Mouse (Mus musculus): ENCODE measurements around the gene Sytl1. TPM values are rescaled to one million over a fixed set of nuclear protein-coding genes. Genes with fewer than 3 reads are reported as not detected.

Gene Sytl1
- polyA plus RNA-seq, 1 experiment from 2014 or later: 1.4 TPM

DNA sequence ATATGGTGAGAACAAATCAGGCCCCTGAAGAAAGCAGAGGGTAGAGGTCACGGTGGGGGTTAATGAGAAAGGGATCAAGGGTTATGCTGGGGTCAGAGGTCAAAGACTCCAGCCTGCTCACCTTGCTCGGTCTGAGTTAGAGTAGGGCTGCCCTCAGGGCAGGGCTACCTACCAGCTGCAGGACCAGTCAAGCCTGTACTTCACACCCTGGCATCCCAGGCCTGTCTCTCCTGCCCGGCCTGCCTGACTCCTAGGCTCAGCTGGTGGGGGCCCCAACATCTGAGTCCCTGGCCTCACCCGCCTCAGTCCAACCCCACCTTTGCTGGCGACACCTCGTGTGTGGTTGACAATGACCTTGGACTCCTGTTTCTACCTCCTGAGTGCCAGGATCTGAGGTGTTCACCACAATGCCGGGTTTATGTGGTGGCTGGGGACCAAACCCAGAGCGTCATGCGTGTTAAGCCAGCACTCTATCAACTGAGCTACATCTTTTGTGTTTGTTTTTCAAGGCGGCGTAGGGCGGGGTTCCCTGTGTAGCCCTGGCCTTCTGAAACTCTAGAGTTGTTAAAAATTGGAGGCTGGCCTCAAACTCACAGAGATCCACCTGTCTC, 5.0 kb downstream of the Sytl1 start:
- Histone ChIP-seq H3K4me1 (ENCODE audit: control insufficient read depth, low read depth, low read length) (peaks cover 4% of the 10 kb centered on the region; the same call in 1 of the 2 replicates), H3K27ac (ENCODE audit: low read length) (no peak overlapping the region), H3K9ac (ENCODE audit: low read depth, low read length) (no peak overlapping the region), H3K36me3 (ENCODE audit: control insufficient read depth, insufficient read depth) (no peaks in the 10 kb centered on the region), H3K4me3 (ENCODE audit: low read depth, low read length) (no peak overlapping the region), H3K4me2 (ENCODE audit: low read depth, low read length) (no peak overlapping the region), H3K9me3 (replicated peaks; ENCODE audit: control insufficient read depth, low read length) (no peaks in the 10 kb centered on the region), H3K27me3 (ENCODE audit: control insufficient read depth, insufficient read depth, low read depth, low read length) (peaks cover 13% of the 10 kb centered on the region)
- no peak for ATAC-seq (ENCODE audit: low read depth)
- WGBS (ENCODE audit: insufficient replicate concordance): 56% methylated on average over 12 of the region's 12 CpGs

GRCm38 (mm10) chr4:133257230-133257629, 5.7 kb downstream of the Sytl1 start:
- ATAC-seq (ENCODE audit: low read depth): no peak
- Histone ChIP-seq H3K4me3 (ENCODE audit: low read depth, low read length) (no peak overlapping the region), H3K27ac (ENCODE audit: low read length) (no peak overlapping the region)

DNA sequence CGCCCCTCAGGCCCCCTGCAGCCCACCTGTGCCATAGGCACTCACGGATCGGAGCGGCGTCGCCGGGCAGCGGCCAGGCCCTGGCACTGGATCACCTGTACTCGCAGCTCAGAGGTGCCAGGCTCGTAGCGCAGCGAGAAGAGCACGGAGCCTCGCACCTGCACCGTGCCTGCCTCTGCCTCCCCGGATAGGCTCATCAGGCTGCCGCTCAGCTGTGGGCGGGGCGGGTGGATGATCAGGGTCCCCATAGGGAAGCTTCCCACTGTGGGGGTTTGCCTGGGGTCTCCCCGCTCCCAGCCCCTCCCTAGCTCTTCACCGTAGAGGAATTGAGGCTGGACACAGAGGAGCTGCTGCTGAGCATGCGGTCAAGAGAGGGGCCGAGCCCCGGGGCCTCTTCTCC, 6.1 kb downstream of the Sytl1 start:
- 41% methylated on average over 24 of the region's 24 CpGs for WGBS (ENCODE audit: insufficient replicate concordance)
- peaks cover 16% of the 10 kb centered on the region for H3K27me3 ChIP-seq (ENCODE audit: control insufficient read depth, insufficient read depth, low read depth, low read length)
- ATAC-seq (ENCODE audit: low read depth): no peak
- H3K27ac ChIP-seq (ENCODE audit: low read length): no peak overlapping the region
- no peaks in the 10 kb centered on the region for H3K36me3 ChIP-seq (ENCODE audit: control insufficient read depth, insufficient read depth)
- H3K9ac ChIP-seq (ENCODE audit: low read depth, low read length): no peak overlapping the region
- no peak overlapping the region for H3K4me3 ChIP-seq (ENCODE audit: low read depth, low read length)
- 0 out of 2 replicates have a peak overlapping the region, but pooled peaks have one; percentile 2 for H3K4me2 ChIP-seq (ENCODE audit: low read depth, low read length)
- H3K9me3 ChIP-seq (replicated peaks; ENCODE audit: control insufficient read depth, low read length): no peaks in the 10 kb centered on the region
- H3K4me1 ChIP-seq (ENCODE audit: control insufficient read depth, low read depth, low read length): peaks cover 4% of the 10 kb centered on the region; the same call in 1 of the 2 replicates

More at GRCm38 (mm10) chr4:133257230-133257629, 5.7 kb downstream of the Sytl1 start:
- Histone ChIP-seq H3K36me3 (ENCODE audit: control insufficient read depth, insufficient read depth) (no peaks in the 10 kb centered on the region), H3K9me3 (replicated peaks; ENCODE audit: control insufficient read depth, low read length) (no peaks in the 10 kb centered on the region), H3K4me2 (ENCODE audit: low read depth, low read length) (0 out of 2 replicates have a peak overlapping the region, but pooled peaks have one; percentile 2), H3K4me1 (ENCODE audit: control insufficient read depth, low read depth, low read length) (peaks cover 4% of the 10 kb centered on the region; the same call in 1 of the 2 replicates), H3K9ac (ENCODE audit: low read depth, low read length) (no peak overlapping the region), H3K27me3 (ENCODE audit: control insufficient read depth, insufficient read depth, low read depth, low read length) (peaks cover 13% of the 10 kb centered on the region)
- 42% methylated on average over 12 of the region's 12 CpGs for WGBS (ENCODE audit: insufficient replicate concordance)

DNA sequence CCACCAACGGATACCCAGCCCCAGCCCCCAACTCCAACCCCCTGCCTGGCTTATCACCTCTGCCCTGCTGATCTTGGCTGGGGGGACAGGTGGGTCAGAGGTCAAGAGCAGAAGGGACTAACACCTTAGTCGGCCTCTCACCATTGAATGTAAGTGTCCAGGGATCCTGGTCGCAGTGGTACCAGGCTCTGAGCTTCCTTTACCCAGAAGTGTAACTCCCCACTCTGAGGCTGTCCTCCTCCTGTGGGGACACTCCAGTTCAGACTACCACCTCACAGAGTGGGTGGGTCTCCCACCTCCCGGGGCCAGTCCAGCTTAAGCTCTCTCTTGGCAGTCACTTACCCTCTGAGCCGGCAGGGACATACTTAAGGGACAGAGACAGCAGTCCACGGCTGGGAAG, 7.5 kb downstream of the Sytl1 start:
- WGBS (ENCODE audit: insufficient replicate concordance): 61% methylated on average over 6 of the region's 6 CpGs
- ATAC-seq (ENCODE audit: low read depth): no peak
- H3K27me3 ChIP-seq (ENCODE audit: control insufficient read depth, insufficient read depth, low read depth, low read length): peaks cover 29% of the 10 kb centered on the region

GRCm38 (mm10) chr4:133253412-133253811, 9.5 kb downstream of the Sytl1 start:
- no peak overlapping the region for H3K4me3 ChIP-seq (ENCODE audit: low read depth, low read length)
- H3K27ac ChIP-seq (ENCODE audit: low read length): no peak overlapping the region
- H3K4me2 ChIP-seq (ENCODE audit: low read depth, low read length): no peak overlapping the region
- 75% methylated on average over 12 of the region's 12 CpGs for WGBS (ENCODE audit: insufficient replicate concordance)
- no peaks in the 10 kb centered on the region for H3K9me3 ChIP-seq (replicated peaks; ENCODE audit: control insufficient read depth, low read length)
- H3K36me3 ChIP-seq (ENCODE audit: control insufficient read depth, insufficient read depth): no peaks in the 10 kb centered on the region
- H3K9ac ChIP-seq (ENCODE audit: low read depth, low read length): no peak overlapping the region
- peaks cover 36% of the 10 kb centered on the region for H3K27me3 ChIP-seq (ENCODE audit: control insufficient read depth, insufficient read depth, low read depth, low read length)
- peaks cover 21% of the 10 kb centered on the region for H3K4me1 ChIP-seq (ENCODE audit: control insufficient read depth, low read depth, low read length)
- ATAC-seq (ENCODE audit: low read depth): no peak

More for the DNA sequence above, 7.5 kb downstream of the Sytl1 start:
- H3K27ac ChIP-seq (ENCODE audit: low read length): no peak overlapping the region
- H3K9ac ChIP-seq (ENCODE audit: low read depth, low read length): no peak overlapping the region
- no peaks in the 10 kb centered on the region for H3K9me3 ChIP-seq (replicated peaks; ENCODE audit: control insufficient read depth, low read length)
- peaks cover 14% of the 10 kb centered on the region for H3K4me1 ChIP-seq (ENCODE audit: control insufficient read depth, low read depth, low read length)
- no peak overlapping the region for H3K4me3 ChIP-seq (ENCODE audit: low read depth, low read length)
- H3K36me3 ChIP-seq (ENCODE audit: control insufficient read depth, insufficient read depth): no peaks in the 10 kb centered on the region
- no peak overlapping the region for H3K4me2 ChIP-seq (ENCODE audit: low read depth, low read length)

- Histone ChIP-seq H3K27ac (ENCODE audit: low read length) (no peak overlapping the region), H3K4me2 (ENCODE audit: low read depth, low read length) (no peak overlapping the region), H3K36me3 (ENCODE audit: control insufficient read depth, insufficient read depth) (no peaks in the 10 kb centered on the region), H3K4me1 (ENCODE audit: control insufficient read depth, low read depth, low read length) (peaks cover 31% of the 10 kb centered on the region), H3K4me3 (ENCODE audit: low read depth, low read length) (no peak overlapping the region), H3K9ac (ENCODE audit: low read depth, low read length) (no peak overlapping the region), H3K27me3 (ENCODE audit: control insufficient read depth, insufficient read depth, low read depth, low read length) (peaks cover 39% of the 10 kb centered on the region), H3K9me3 (replicated peaks; ENCODE audit: control insufficient read depth, low read length) (no peaks in the 10 kb centered on the region)
- 61% methylated on average over 4 of the region's 4 CpGs for WGBS (ENCODE audit: insufficient replicate concordance)
- ATAC-seq (ENCODE audit: low read depth): no peak
Observed at GRCm38 (mm10) chr4:133252089-133252488, 10.8 kb downstream of the Sytl1 start.

DNA sequence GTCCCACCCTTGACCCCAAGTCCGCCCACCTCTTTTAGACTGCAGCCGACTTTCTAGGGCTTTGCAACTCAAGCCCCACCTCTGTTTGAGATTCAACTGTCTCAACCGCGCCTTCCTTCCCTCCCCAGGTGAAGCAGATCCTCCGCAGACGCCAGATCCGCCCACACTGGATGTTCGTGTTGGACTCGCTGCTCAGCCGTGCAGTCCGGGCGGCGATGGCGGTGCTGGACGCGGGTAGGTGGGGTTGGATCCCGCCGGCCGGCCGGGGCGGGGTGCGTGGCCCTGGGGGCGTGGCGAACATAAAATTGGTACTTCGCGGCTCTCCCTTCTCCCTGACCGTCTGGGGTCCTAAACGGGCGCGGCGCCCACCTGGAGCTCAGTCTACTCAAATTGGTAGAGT, 11.7 kb downstream of the Sytl1 start:
- Histone ChIP-seq H3K4me2 (ENCODE audit: low read depth, low read length) (peak overlapping the region; percentile 28), H3K4me1 (ENCODE audit: control insufficient read depth, low read depth, low read length) (peaks cover 36% of the 10 kb centered on the region), H3K9me3 (replicated peaks; ENCODE audit: control insufficient read depth, low read length) (no peaks in the 10 kb centered on the region), H3K27ac (ENCODE audit: low read length) (no peak overlapping the region), H3K9ac (ENCODE audit: low read depth, low read length) (no peak overlapping the region), H3K36me3 (ENCODE audit: control insufficient read depth, insufficient read depth) (no peaks in the 10 kb centered on the region), H3K4me3 (ENCODE audit: low read depth, low read length) (no peak overlapping the region), H3K27me3 (ENCODE audit: control insufficient read depth, insufficient read depth, low read depth, low read length) (peaks cover 30% of the 10 kb centered on the region)
- WGBS (ENCODE audit: insufficient replicate concordance): 38% methylated on average over 31 of the region's 31 CpGs
- ATAC-seq (ENCODE audit: low read depth): no peak

DNA sequence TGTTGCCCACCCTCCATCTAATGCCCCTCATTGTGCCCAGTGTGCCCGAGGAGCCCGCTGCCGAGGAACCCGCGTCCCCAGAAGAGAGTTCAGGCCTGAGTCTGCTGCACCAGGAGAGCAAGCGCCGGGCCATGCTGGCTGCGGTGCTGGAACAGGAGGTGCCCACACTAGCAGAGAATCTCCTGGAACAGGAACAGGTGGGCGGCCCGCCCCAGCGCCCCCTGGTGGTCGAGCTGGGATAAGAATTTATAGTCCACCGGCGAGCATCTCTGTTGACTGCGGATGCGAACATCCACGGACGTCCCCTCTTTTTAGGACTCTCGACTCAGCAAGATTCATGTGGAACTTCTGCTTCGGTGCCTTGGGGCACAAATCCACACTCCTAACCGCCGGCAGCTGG, 12.3 kb downstream of the Sytl1 start:
- Histone ChIP-seq H3K27ac (ENCODE audit: low read length) (no peak overlapping the region), H3K4me1 (ENCODE audit: control insufficient read depth, low read depth, low read length) (peaks cover 36% of the 10 kb centered on the region), H3K4me2 (ENCODE audit: low read depth, low read length) (peak overlapping the region; percentile 28), H3K9ac (ENCODE audit: low read depth, low read length) (no peak overlapping the region), H3K4me3 (ENCODE audit: low read depth, low read length) (peak overlapping the region; percentile 13; the same call in 1 of the 2 replicates), H3K9me3 (replicated peaks; ENCODE audit: control insufficient read depth, low read length) (no peaks in the 10 kb centered on the region), H3K36me3 (ENCODE audit: control insufficient read depth, insufficient read depth) (no peaks in the 10 kb centered on the region), H3K27me3 (ENCODE audit: control insufficient read depth, insufficient read depth, low read depth, low read length) (peaks cover 28% of the 10 kb centered on the region)
- 8% methylated on average over 22 of the region's 22 CpGs for WGBS (ENCODE audit: insufficient replicate concordance)
- no peak for ATAC-seq (ENCODE audit: low read depth)

DNA sequence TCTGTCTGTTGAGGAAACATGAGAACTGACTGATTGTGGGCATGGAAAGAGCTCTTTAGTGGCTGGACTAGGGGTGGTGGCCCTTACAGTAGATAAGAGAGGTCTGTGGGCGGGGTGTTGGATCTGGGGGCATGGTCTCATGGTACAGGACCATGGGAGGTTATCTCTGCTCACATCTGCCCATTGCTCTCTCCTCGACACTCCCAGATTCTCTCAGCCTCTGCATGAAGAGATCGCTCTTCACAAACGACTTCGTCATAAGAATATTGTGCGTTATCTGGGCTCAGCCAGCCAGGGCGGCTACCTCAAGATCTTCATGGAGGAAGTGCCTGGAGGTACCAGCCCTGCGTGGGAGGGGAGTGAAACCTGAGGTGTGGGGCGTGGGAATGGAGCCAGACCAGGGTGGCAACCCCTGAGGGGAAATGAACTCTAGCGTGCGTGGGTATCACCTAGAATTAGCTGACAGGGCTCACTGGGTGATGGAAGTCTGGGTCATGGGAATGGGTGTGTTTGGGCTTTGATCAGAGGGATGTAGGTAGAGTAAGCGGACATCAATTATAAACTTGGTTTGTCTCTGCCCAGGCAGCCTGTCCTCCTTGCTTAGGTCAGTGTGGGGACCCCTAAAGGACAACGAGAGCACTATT, 15.0 kb downstream of the Sytl1 start:
- WGBS (ENCODE audit: insufficient replicate concordance): 20% methylated on average over 13 of the region's 13 CpGs
- peak; percentile 93 for ATAC-seq (ENCODE audit: low read depth)
- Histone ChIP-seq H3K27me3 (ENCODE audit: control insufficient read depth, insufficient read depth, low read depth, low read length) (peaks cover 28% of the 10 kb centered on the region), H3K9ac (ENCODE audit: low read depth, low read length) (peak overlapping the region; percentile 44), H3K36me3 (ENCODE audit: control insufficient read depth, insufficient read depth) (no peaks in the 10 kb centered on the region), H3K4me1 (ENCODE audit: control insufficient read depth, low read depth, low read length) (peaks cover 50% of the 10 kb centered on the region), H3K27ac (ENCODE audit: low read length) (peak overlapping the region; percentile 90), H3K4me2 (ENCODE audit: low read depth, low read length) (peak overlapping the region; percentile 58), H3K9me3 (replicated peaks; ENCODE audit: control insufficient read depth, low read length) (no peaks in the 10 kb centered on the region), H3K4me3 (ENCODE audit: low read depth, low read length) (peak overlapping the region; percentile 38)

Measured in liver, embryonic 16.5 days (tissue).